Mouse (Mus musculus) C2C12 (cell line): Measurements from ENCODE around the gene Ascc2.

ENCODE experiments used
- CEBPB ChIP-seq: IDR thresholded peaks from one replicate; pipeline ENCODE4 v1.6.1; 2011; ENCODE audit warnings: low read depth, mild to moderate bottlenecking, control low read depth, moderate library complexity
- CTCF ChIP-seq: IDR thresholded peaks from one replicate; pipeline ENCODE4 v1.5.1; 2011; ENCODE audit not compliant: control insufficient read depth, insufficient read depth, insufficient read length
- MAX ChIP-seq: IDR thresholded peaks from one replicate; pipeline ENCODE4 v1.6.1; 2011; ENCODE audit warnings: mild to moderate bottlenecking, control low read depth
- MYOG ChIP-seq: IDR thresholded peaks from one replicate; pipeline ENCODE4 v1.6.1; 2011; ENCODE audit not compliant: control insufficient read depth, insufficient read length; ENCODE audit errors: extremely low read depth
- USF1 ChIP-seq: IDR thresholded peaks from one replicate; pipeline ENCODE4 v1.6.1; 2011; ENCODE audit warnings: low read depth, mild to moderate bottlenecking, control low read depth, moderate library complexity

DNA sequence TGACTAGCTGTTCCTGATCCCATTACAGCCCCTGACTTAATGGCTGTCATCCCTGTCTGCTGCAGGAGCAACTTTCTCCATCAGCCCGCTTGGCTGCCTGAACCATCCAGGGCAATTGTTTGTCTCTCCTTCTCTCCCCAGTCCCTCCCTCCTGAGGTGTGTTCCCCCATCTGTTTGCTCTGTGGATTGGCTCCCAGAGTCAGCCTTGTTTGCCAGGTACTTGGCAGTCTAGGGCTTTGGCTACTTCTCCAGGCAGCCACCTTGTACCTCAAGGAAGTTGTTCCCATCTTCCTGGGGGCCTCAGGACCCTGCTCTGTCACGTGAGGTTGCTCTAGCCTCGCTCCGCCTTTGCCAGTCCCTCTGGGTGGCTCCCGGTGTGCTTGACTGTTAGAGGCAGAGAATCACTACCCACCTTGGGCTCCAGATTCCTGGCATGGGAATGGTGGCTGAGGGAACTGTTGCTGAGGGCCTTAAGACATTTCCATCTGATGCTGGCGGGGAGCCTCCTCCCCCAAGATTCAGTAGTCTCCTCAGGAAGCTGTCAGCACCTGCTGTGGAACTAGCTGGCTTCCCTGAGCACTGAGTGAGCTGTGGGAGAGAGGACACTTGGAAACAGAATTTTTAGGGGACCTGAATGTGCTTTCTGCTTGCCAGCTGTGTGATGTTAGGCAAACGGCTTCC is 83.5 kb downstream of the Ascc2 start:
- TF ChIP-seq CEBPB (no peak), CTCF (no peak), MAX (no peak), MYOG (no peak), USF1 (no peak)
